Mouse (Mus musculus) midbrain, embryonic 10.5 days (tissue): Measurements from ENCODE around the gene Trpm8. TPM values are rescaled to one million over a fixed set of nuclear protein-coding genes. Genes with fewer than 3 reads are reported as not detected.

Source experiments
- DNase-seq: peaks from one replicate; pipeline ENCODE4 v3.0.0-alpha.2; 2017; ENCODE audit warnings: low spot score
- H3K27ac ChIP-seq: fragments of 300-500 bp; sonication (generic); replicated peaks from 2 replicates; pipeline ENCODE4 v1.5.1; 2016; ENCODE audit warnings: mild to moderate bottlenecking
- H3K27me3 ChIP-seq: fragments of 300-500 bp; sonication (generic); 2 replicates; pipeline ENCODE4 v1.6.1; 2016; ENCODE audit warnings: low read depth, mild to moderate bottlenecking; ENCODE audit not compliant: poor library complexity, severe bottlenecking
- H3K36me3 ChIP-seq: fragments of 300-500 bp; sonication (generic); 2 replicates; pipeline ENCODE4 v1.6.1; 2016; ENCODE audit warnings: mild to moderate bottlenecking, moderate library complexity
- H3K4me1 ChIP-seq: fragments of 300-500 bp; sonication (generic); 2 replicates; pipeline ENCODE4 v1.6.1; 2016
- H3K4me3 ChIP-seq: fragments of 300-500 bp; sonication (generic); 2 replicates; pipeline ENCODE4 v1.5.1; 2016; ENCODE audit warnings: mild to moderate bottlenecking, moderate library complexity
- H3K9me3 ChIP-seq: fragments of 300-500 bp; sonication (generic); replicated peaks from 2 replicates; pipeline ENCODE4 v1.6.1; 2016; ENCODE audit warnings: mild to moderate bottlenecking
- WGBS: fragments of 180-500 bp; shearing (Covaris S2); methylation state at CpG from one replicate; pipeline ENCODE4 v1.1.7; 2016; 5-methylcytosine and 5-hydroxymethylcytosine counted together
- polyA plus RNA-seq: library from polyadenylated mRNA; unstranded; fragments of >200 nt; fragmentation: Nextera tagmentation; extraction: Ambion mirVana; gene quantifications from 2 replicates; pipeline ENCODE4 v1.2.1, GENCODE M21; 2016

Trpm8 gene
- polyA plus RNA-seq, 1 experiment from 2014 or later, result not detected

GRCm38 (mm10) chr1:88253106-88253505, 24.4 kb upstream of the Trpm8 start:
- no peak overlapping the region for H3K27ac ChIP-seq
- no peak overlapping the region for H3K4me3 ChIP-seq
- peaks cover 98% of the 10 kb centered on the region for H3K9me3 ChIP-seq
- no peak for DNase-seq
- H3K27me3 ChIP-seq, result no peaks in the 10 kb centered on the region
- H3K4me1 ChIP-seq, result no peaks in the 10 kb centered on the region
- WGBS, result 75% methylated on average over 8 of the region's 8 CpGs
- no peaks in the 10 kb centered on the region for H3K36me3 ChIP-seq

GRCm38 (mm10) chr1:88253540-88253939, 23.9 kb upstream of the Trpm8 start:
- 76% methylated on average over 6 of the region's 6 CpGs for WGBS
- no peaks in the 10 kb centered on the region for H3K4me1 ChIP-seq
- peaks cover 98% of the 10 kb centered on the region for H3K9me3 ChIP-seq
- H3K27ac ChIP-seq, result no peak overlapping the region
- no peaks in the 10 kb centered on the region for H3K27me3 ChIP-seq
- no peak for DNase-seq
- H3K4me3 ChIP-seq, result no peak overlapping the region
- no peaks in the 10 kb centered on the region for H3K36me3 ChIP-seq

- no peak overlapping the region for H3K4me3 ChIP-seq
- no peak overlapping the region for H3K27ac ChIP-seq
- DNase-seq, result no peak
- H3K4me1 ChIP-seq, result no peaks in the 10 kb centered on the region
- no peaks in the 10 kb centered on the region for H3K27me3 ChIP-seq
- H3K9me3 ChIP-seq, result peaks cover 97% of the 10 kb centered on the region
- WGBS, result 90% methylated on average over 12 of the region's 12 CpGs
- peaks cover 7% of the 10 kb centered on the region for H3K36me3 ChIP-seq
Measured at GRCm38 (mm10) chr1:88254793-88255465, 22.5 kb upstream of the Trpm8 start.

GRCm38 (mm10) chr1:88255466-88255857, 22.0 kb upstream of the Trpm8 start:
- DNase-seq, result no peak
- 55% methylated on average over 2 of the region's 2 CpGs for WGBS
- peaks cover 97% of the 10 kb centered on the region for H3K9me3 ChIP-seq
- peaks cover 13% of the 10 kb centered on the region for H3K36me3 ChIP-seq
- no peaks in the 10 kb centered on the region for H3K27me3 ChIP-seq
- no peaks in the 10 kb centered on the region for H3K4me1 ChIP-seq
- no peak overlapping the region for H3K27ac ChIP-seq
- H3K4me3 ChIP-seq, result no peak overlapping the region

- no peak overlapping the region for H3K27ac ChIP-seq
- no peaks in the 10 kb centered on the region for H3K4me1 ChIP-seq
- H3K36me3 ChIP-seq, result peaks cover 20% of the 10 kb centered on the region
- no peaks in the 10 kb centered on the region for H3K27me3 ChIP-seq
- WGBS, result 80% methylated on average over 13 of the region's 13 CpGs
- H3K9me3 ChIP-seq, result peaks cover 97% of the 10 kb centered on the region
- no peak overlapping the region for H3K4me3 ChIP-seq
- no peak for DNase-seq
Measured at GRCm38 (mm10) chr1:88255989-88256754, 21.3 kb upstream of the Trpm8 start.

GRCm38 (mm10) chr1:88256886-88257663, 20.4 kb upstream of the Trpm8 start:
- no peak overlapping the region for H3K4me3 ChIP-seq
- H3K36me3 ChIP-seq, result peaks cover 29% of the 10 kb centered on the region
- peaks cover 99% of the 10 kb centered on the region for H3K9me3 ChIP-seq
- WGBS, result 81% methylated on average over 10 of the region's 10 CpGs
- no peak for DNase-seq
- H3K4me1 ChIP-seq, result no peaks in the 10 kb centered on the region
- H3K27me3 ChIP-seq, result no peaks in the 10 kb centered on the region
- H3K27ac ChIP-seq, result no peak overlapping the region

GRCm38 (mm10) chr1:88257681-88258080, 19.8 kb upstream of the Trpm8 start:
- no peak for DNase-seq
- no peak overlapping the region for H3K27ac ChIP-seq
- peaks cover 99% of the 10 kb centered on the region for H3K9me3 ChIP-seq
- H3K4me3 ChIP-seq, result no peak overlapping the region
- 81% methylated on average over 6 of the region's 6 CpGs for WGBS
- peaks cover 35% of the 10 kb centered on the region for H3K36me3 ChIP-seq
- H3K27me3 ChIP-seq, result no peaks in the 10 kb centered on the region
- H3K4me1 ChIP-seq, result no peaks in the 10 kb centered on the region

- Histone ChIP-seq H3K4me3 (no peak overlapping the region), H3K27me3 (no peaks in the 10 kb centered on the region), H3K4me1 (no peaks in the 10 kb centered on the region), H3K9me3 (peaks cover 99% of the 10 kb centered on the region), H3K36me3 (peaks cover 42% of the 10 kb centered on the region), H3K27ac (no peak overlapping the region)
- no peak for DNase-seq
- WGBS, result 76% methylated on average over 6 of the region's 6 CpGs
Measured at GRCm38 (mm10) chr1:88258361-88258760, 19.1 kb upstream of the Trpm8 start.

GRCm38 (mm10) chr1:88258881-88259642, 18.4 kb upstream of the Trpm8 start:
- DNase-seq, result no peak
- Histone ChIP-seq H3K27me3 (no peaks in the 10 kb centered on the region), H3K4me3 (no peak overlapping the region), H3K4me1 (no peaks in the 10 kb centered on the region), H3K36me3 (peaks cover 49% of the 10 kb centered on the region), H3K9me3 (peaks cover 99% of the 10 kb centered on the region), H3K27ac (no peak overlapping the region)
- WGBS, result 83% methylated on average over 8 of the region's 8 CpGs

- 81% methylated on average over 4 of the region's 4 CpGs for WGBS
- H3K27ac ChIP-seq, result no peak overlapping the region
- no peak for DNase-seq
- no peak overlapping the region for H3K4me3 ChIP-seq
- peaks cover 54% of the 10 kb centered on the region for H3K36me3 ChIP-seq
- peaks cover 99% of the 10 kb centered on the region for H3K9me3 ChIP-seq
- H3K4me1 ChIP-seq, result no peaks in the 10 kb centered on the region
- no peaks in the 10 kb centered on the region for H3K27me3 ChIP-seq
Measured at GRCm38 (mm10) chr1:88259643-88260024, 17.8 kb upstream of the Trpm8 start.

GRCm38 (mm10) chr1:88260114-88260513, 17.3 kb upstream of the Trpm8 start:
- WGBS, result 87% methylated on average over 6 of the region's 6 CpGs
- no peak for DNase-seq
- H3K36me3 ChIP-seq, result peaks cover 59% of the 10 kb centered on the region
- no peak overlapping the region for H3K4me3 ChIP-seq
- peaks cover 99% of the 10 kb centered on the region for H3K9me3 ChIP-seq
- no peaks in the 10 kb centered on the region for H3K27me3 ChIP-seq
- no peaks in the 10 kb centered on the region for H3K4me1 ChIP-seq
- H3K27ac ChIP-seq, result no peak overlapping the region

- no peak overlapping the region for H3K27ac ChIP-seq
- 85% methylated on average over 10 of the region's 10 CpGs for WGBS
- H3K4me1 ChIP-seq, result no peaks in the 10 kb centered on the region
- H3K27me3 ChIP-seq, result no peaks in the 10 kb centered on the region
- no peak for DNase-seq
- peaks cover 66% of the 10 kb centered on the region for H3K36me3 ChIP-seq
- H3K9me3 ChIP-seq, result peaks cover 99% of the 10 kb centered on the region
- no peak overlapping the region for H3K4me3 ChIP-seq
Measured at GRCm38 (mm10) chr1:88260604-88261377, 16.7 kb upstream of the Trpm8 start.
